Mouse (Mus musculus): ENCODE results near the gene Slc38a8. TPM values are rescaled to one million over a fixed set of nuclear protein-coding genes. Genes with fewer than 3 reads are reported as not detected.

Gene Slc38a8
- polyA plus RNA-seq, 1 experiment from 2014 or later: not detected

GRCm38 (mm10) chr8:119528762-119529161 is 27.3 kb upstream of the Slc38a8 start:
- WGBS: 95% methylated on average over 7 of the region's 7 CpGs
- H3K4me2 ChIP-seq (replicated peaks): no peak overlapping the region
- no peaks in the 10 kb centered on the region for H3K4me1 ChIP-seq (replicated peaks; ENCODE audit: control insufficient read depth, insufficient read depth, low read length)
- peaks cover 99% of the 10 kb centered on the region for H3K36me3 ChIP-seq (replicated peaks; ENCODE audit: control insufficient read depth, insufficient read depth)
- H3K9me3 ChIP-seq (ENCODE audit: control insufficient read depth, low read length): no peaks in the 10 kb centered on the region
- H3K9ac ChIP-seq: no peak overlapping the region
- no peaks in the 10 kb centered on the region for H3K27me3 ChIP-seq (ENCODE audit: control insufficient read depth, insufficient read depth, low read length)
- no peak overlapping the region for H3K27ac ChIP-seq
- H3K4me3 ChIP-seq (replicated peaks; ENCODE audit: low read length): no peak overlapping the region
- ATAC-seq (ENCODE audit: low FRiP score) (no peak), DNase-seq (ENCODE audit: low spot score) (no peak)

GRCm38 (mm10) chr8:119520102-119520501 is 18.6 kb upstream of the Slc38a8 start:
- WGBS: 77% methylated on average over 7 of the region's 7 CpGs
- Histone ChIP-seq H3K4me1 (replicated peaks; ENCODE audit: control insufficient read depth, insufficient read depth, low read length) (no peaks in the 10 kb centered on the region), H3K27me3 (ENCODE audit: control insufficient read depth, insufficient read depth, low read length) (no peaks in the 10 kb centered on the region), H3K9ac (no peak overlapping the region), H3K27ac (no peak overlapping the region), H3K4me3 (replicated peaks; ENCODE audit: low read length) (no peak overlapping the region), H3K36me3 (replicated peaks; ENCODE audit: control insufficient read depth, insufficient read depth) (peaks cover 96% of the 10 kb centered on the region), H3K4me2 (replicated peaks) (no peak overlapping the region), H3K9me3 (ENCODE audit: control insufficient read depth, low read length) (no peaks in the 10 kb centered on the region)
- ATAC-seq (ENCODE audit: low FRiP score) (no peak), DNase-seq (ENCODE audit: low spot score) (no peak)

GRCm38 (mm10) chr8:119516674-119517073 is 15.2 kb upstream of the Slc38a8 start:
- Histone ChIP-seq H3K27me3 (ENCODE audit: control insufficient read depth, insufficient read depth, low read length) (no peaks in the 10 kb centered on the region), H3K4me1 (replicated peaks; ENCODE audit: control insufficient read depth, insufficient read depth, low read length) (no peaks in the 10 kb centered on the region), H3K9ac (no peak overlapping the region), H3K27ac (no peak overlapping the region), H3K36me3 (replicated peaks; ENCODE audit: control insufficient read depth, insufficient read depth) (peaks cover 97% of the 10 kb centered on the region), H3K4me2 (replicated peaks) (no peak overlapping the region), H3K4me3 (replicated peaks; ENCODE audit: low read length) (no peak overlapping the region), H3K9me3 (ENCODE audit: control insufficient read depth, low read length) (no peaks in the 10 kb centered on the region)
- no peak for DNase-seq (ENCODE audit: low spot score)
- ATAC-seq (ENCODE audit: low FRiP score): no peak
- 49% methylated on average over 5 of the region's 5 CpGs for WGBS

- no peak for ATAC-seq (ENCODE audit: low FRiP score)
Measured at GRCm38 (mm10) chr8:119515767-119516166, 14.3 kb upstream of the Slc38a8 start.

GRCm38 (mm10) chr8:119514940-119515339 is 13.4 kb upstream of the Slc38a8 start:
- H3K4me2 ChIP-seq (replicated peaks): no peak overlapping the region
- H3K9ac ChIP-seq: no peak overlapping the region
- no peak for DNase-seq (ENCODE audit: low spot score)
- WGBS: 91% methylated on average over 3 of the region's 3 CpGs
- H3K4me3 ChIP-seq (replicated peaks; ENCODE audit: low read length): no peak overlapping the region
- no peaks in the 10 kb centered on the region for H3K27me3 ChIP-seq (ENCODE audit: control insufficient read depth, insufficient read depth, low read length)
- peaks cover 95% of the 10 kb centered on the region for H3K36me3 ChIP-seq (replicated peaks; ENCODE audit: control insufficient read depth, insufficient read depth)
- no peak overlapping the region for H3K27ac ChIP-seq
- no peaks in the 10 kb centered on the region for H3K9me3 ChIP-seq (ENCODE audit: control insufficient read depth, low read length)
- H3K4me1 ChIP-seq (replicated peaks; ENCODE audit: control insufficient read depth, insufficient read depth, low read length): no peaks in the 10 kb centered on the region
- no peak for ATAC-seq (ENCODE audit: low FRiP score)

More at GRCm38 (mm10) chr8:119515767-119516166, 14.3 kb upstream of the Slc38a8 start:
- Histone ChIP-seq H3K27ac (no peak overlapping the region), H3K4me2 (replicated peaks) (no peak overlapping the region), H3K27me3 (ENCODE audit: control insufficient read depth, insufficient read depth, low read length) (no peaks in the 10 kb centered on the region), H3K9ac (no peak overlapping the region), H3K4me1 (replicated peaks; ENCODE audit: control insufficient read depth, insufficient read depth, low read length) (no peaks in the 10 kb centered on the region), H3K9me3 (ENCODE audit: control insufficient read depth, low read length) (no peaks in the 10 kb centered on the region), H3K4me3 (replicated peaks; ENCODE audit: low read length) (no peak overlapping the region), H3K36me3 (replicated peaks; ENCODE audit: control insufficient read depth, insufficient read depth) (peaks cover 95% of the 10 kb centered on the region)
- 56% methylated on average over 3 of the region's 3 CpGs for WGBS
- no peak for DNase-seq (ENCODE audit: low spot score)

- no peaks in the 10 kb centered on the region for H3K4me1 ChIP-seq (replicated peaks; ENCODE audit: control insufficient read depth, insufficient read depth, low read length)
- H3K4me2 ChIP-seq (replicated peaks): no peak overlapping the region
- no peaks in the 10 kb centered on the region for H3K9me3 ChIP-seq (ENCODE audit: control insufficient read depth, low read length)
- H3K4me3 ChIP-seq (replicated peaks; ENCODE audit: low read length): no peak overlapping the region
- DNase-seq (ENCODE audit: low spot score) (no peak), ATAC-seq (ENCODE audit: low FRiP score) (no peak)
- no peak overlapping the region for H3K9ac ChIP-seq
- 90% methylated on average over 4 of the region's 4 CpGs for WGBS
- H3K27me3 ChIP-seq (ENCODE audit: control insufficient read depth, insufficient read depth, low read length): no peaks in the 10 kb centered on the region
- peaks cover 95% of the 10 kb centered on the region for H3K36me3 ChIP-seq (replicated peaks; ENCODE audit: control insufficient read depth, insufficient read depth)
- H3K27ac ChIP-seq: no peak overlapping the region
Measured at GRCm38 (mm10) chr8:119513405-119513804, 11.9 kb upstream of the Slc38a8 start.

- no peaks in the 10 kb centered on the region for H3K9me3 ChIP-seq (ENCODE audit: control insufficient read depth, low read length)
- H3K36me3 ChIP-seq (replicated peaks; ENCODE audit: control insufficient read depth, insufficient read depth): peaks cover 91% of the 10 kb centered on the region
- H3K27ac ChIP-seq: no peak overlapping the region
- no peak overlapping the region for H3K4me3 ChIP-seq (replicated peaks; ENCODE audit: low read length)
- no peak overlapping the region for H3K9ac ChIP-seq
- no peak for DNase-seq (ENCODE audit: low spot score)
- H3K4me2 ChIP-seq (replicated peaks): no peak overlapping the region
- WGBS: 90% methylated on average over 7 of the region's 7 CpGs
- no peaks in the 10 kb centered on the region for H3K27me3 ChIP-seq (ENCODE audit: control insufficient read depth, insufficient read depth, low read length)
- ATAC-seq (ENCODE audit: low FRiP score): no peak
- H3K4me1 ChIP-seq (replicated peaks; ENCODE audit: control insufficient read depth, insufficient read depth, low read length): no peaks in the 10 kb centered on the region
Measured at GRCm38 (mm10) chr8:119511722-119512121, 10.2 kb upstream of the Slc38a8 start.

GRCm38 (mm10) chr8:119510471-119510870 is 9.0 kb upstream of the Slc38a8 start:
- Histone ChIP-seq H3K27me3 (ENCODE audit: control insufficient read depth, insufficient read depth, low read length) (no peaks in the 10 kb centered on the region), H3K4me1 (replicated peaks; ENCODE audit: control insufficient read depth, insufficient read depth, low read length) (no peaks in the 10 kb centered on the region), H3K36me3 (replicated peaks; ENCODE audit: control insufficient read depth, insufficient read depth) (peaks cover 81% of the 10 kb centered on the region), H3K27ac (no peak overlapping the region), H3K4me3 (replicated peaks; ENCODE audit: low read length) (no peak overlapping the region), H3K4me2 (replicated peaks) (no peak overlapping the region), H3K9me3 (ENCODE audit: control insufficient read depth, low read length) (no peaks in the 10 kb centered on the region), H3K9ac (no peak overlapping the region)
- ATAC-seq (ENCODE audit: low FRiP score): no peak
- DNase-seq (ENCODE audit: low spot score): no peak
- 95% methylated on average over 9 of the region's 9 CpGs for WGBS

GRCm38 (mm10) chr8:119506106-119506505 is 4.6 kb upstream of the Slc38a8 start:
- no peak for DNase-seq (ENCODE audit: low spot score)
- no peak overlapping the region for H3K27ac ChIP-seq

GRCm38 (mm10) chr8:119505488-119505887 is 4.0 kb upstream of the Slc38a8 start:
- Histone ChIP-seq H3K27ac (no peak overlapping the region), H3K36me3 (replicated peaks; ENCODE audit: control insufficient read depth, insufficient read depth) (peaks cover 34% of the 10 kb centered on the region), H3K9me3 (ENCODE audit: control insufficient read depth, low read length) (no peaks in the 10 kb centered on the region), H3K27me3 (ENCODE audit: control insufficient read depth, insufficient read depth, low read length) (no peaks in the 10 kb centered on the region), H3K9ac (no peak overlapping the region), H3K4me3 (replicated peaks; ENCODE audit: low read length) (no peak overlapping the region), H3K4me1 (replicated peaks; ENCODE audit: control insufficient read depth, insufficient read depth, low read length) (no peaks in the 10 kb centered on the region; the same call in 1 of the 2 replicates), H3K4me2 (replicated peaks) (no peak overlapping the region)
- no peak for DNase-seq (ENCODE audit: low spot score)
- 44% methylated on average over 9 of the region's 9 CpGs for WGBS
- ATAC-seq (ENCODE audit: low FRiP score): no peak

More at GRCm38 (mm10) chr8:119506106-119506505, 4.6 kb upstream of the Slc38a8 start:
- 90% methylated on average over 8 of the region's 8 CpGs for WGBS
- no peak overlapping the region for H3K9ac ChIP-seq
- peaks cover 38% of the 10 kb centered on the region for H3K36me3 ChIP-seq (replicated peaks; ENCODE audit: control insufficient read depth, insufficient read depth)
- no peak overlapping the region for H3K4me3 ChIP-seq (replicated peaks; ENCODE audit: low read length)
- no peaks in the 10 kb centered on the region; the same call in 1 of the 2 replicates for H3K4me1 ChIP-seq (replicated peaks; ENCODE audit: control insufficient read depth, insufficient read depth, low read length)
- no peak for ATAC-seq (ENCODE audit: low FRiP score)
- no peaks in the 10 kb centered on the region for H3K9me3 ChIP-seq (ENCODE audit: control insufficient read depth, low read length)
- no peak overlapping the region for H3K4me2 ChIP-seq (replicated peaks)
- no peaks in the 10 kb centered on the region for H3K27me3 ChIP-seq (ENCODE audit: control insufficient read depth, insufficient read depth, low read length)

Data from hindbrain, embryonic 14.5 days (tissue).